Comparison of ENCODE assay signal across 23 mouse cellular contexts in the genomic region with DNA sequence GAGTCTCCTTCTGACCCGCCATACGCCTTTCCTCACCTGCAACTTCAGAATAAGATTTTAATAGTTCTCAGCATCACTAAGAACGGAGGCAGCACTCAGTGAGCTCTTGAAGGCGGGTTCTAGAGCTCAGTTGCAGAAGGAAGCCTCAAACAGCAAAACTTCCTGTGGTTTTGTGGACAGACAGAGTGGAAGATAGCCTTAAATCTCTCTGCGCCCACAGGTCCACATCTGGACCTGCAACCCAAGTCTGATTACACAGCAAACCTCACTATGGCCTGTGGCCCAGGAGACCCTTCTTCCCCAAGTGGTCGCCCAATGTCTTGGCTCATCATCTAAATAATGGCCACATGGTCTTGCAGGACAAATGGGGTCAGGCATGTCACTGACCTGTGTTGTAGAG. TPM values are rescaled to one million over a fixed set of nuclear protein-coding genes. Genes with fewer than 3 reads are reported as not detected.
DNase-seq lines count a peak whose midpoint lies in the region; ATAC-seq lines count a peak whose summit lies in the region.
"Had no signal": no experiment of that assay in that cellular context is flagged by ENCODE, and none has a peak within 500 bp of the region (broad histone marks: within the 10 kb centered on the region; RNA-seq: fewer than 3 reads in every experiment).

No protein-coding gene starts in this region.

- H3K4me3 ChIP-seq in kidney, embryonic 16.5 days (ENCODE audit: low read length): no peak overlapping the region
- H3K4me3 ChIP-seq: embryonic facial prominence, embryonic 10.5 days; embryonic facial prominence, embryonic 12.5 days; forebrain, embryonic 13.5 days; forebrain, embryonic 15.5 days had no signal

- intact Hi-C loops in gastrocnemius, postnatal 36 days (cut with DNase I): no loop called here

- H3K4me2 ChIP-seq in kidney, embryonic 16.5 days (replicated peaks; ENCODE audit: low read depth, low read length): no peak overlapping the region
- H3K4me2 ChIP-seq: embryonic facial prominence, embryonic 12.5 days; forebrain, embryonic 13.5 days; forebrain, embryonic 15.5 days had no signal

- H3K36me3 ChIP-seq in kidney, embryonic 16.5 days (ENCODE audit: insufficient read depth, low read length): peaks cover 14% of the 10 kb centered on the region
- H3K36me3 ChIP-seq: forebrain, embryonic 15.5 days had no signal

- no peak overlapping the region for H3K27ac ChIP-seq in kidney, embryonic 16.5 days (ENCODE audit: low read length)
- H3K27ac ChIP-seq: embryonic facial prominence, embryonic 10.5 days; embryonic facial prominence, embryonic 12.5 days; forebrain, embryonic 13.5 days; forebrain, embryonic 15.5 days had no signal

- no peaks in the 10 kb centered on the region for H3K27me3 ChIP-seq in kidney, embryonic 16.5 days (ENCODE audit: insufficient read depth, low read length)
- H3K27me3 ChIP-seq: embryonic facial prominence, embryonic 12.5 days; forebrain, embryonic 13.5 days; forebrain, embryonic 15.5 days had no signal

- peak; percentile 18 for DNase-seq in CD4-positive helper T cell, adult 2 months (ENCODE audit: low read depth, low spot score)
- no peak for DNase-seq in kidney, postnatal 10 days
- DNase-seq in T-cell, adult 2 months (ENCODE audit: low spot score): no peak
- no peak for DNase-seq in gastrocnemius, postnatal 36 days
- DNase-seq: adrenal gland, adult 8-10 months; adrenal gland, postnatal 14 days; adrenal gland, postnatal 36 days; B cell, adult 2 months; cerebellum, adult 18-20 months; cerebellum, adult 8-10 months; cerebellum, adult 9-11 months; cerebellum, postnatal 14 days; cerebellum, postnatal 36 days; forebrain, postnatal 0 days had no signal

- peak; percentile 63 for ATAC-seq in granulocyte monocyte progenitor cell, adult 5-6 weeks (replicated peaks; ENCODE audit: poor library complexity, severe bottlenecking)
- ATAC-seq in megakaryocyte, adult 5-6 weeks (ENCODE audit: poor library complexity, severe bottlenecking): peak; percentile 56
- ATAC-seq in megakaryocyte progenitor cell, adult 5-6 weeks (replicated peaks; ENCODE audit: poor library complexity): peak; percentile 60
- ATAC-seq in kidney, embryonic 16.5 days (ENCODE audit: low FRiP score, low TSS enrichment): no peak
- ATAC-seq: activated CD4-positive, CD25-positive, alpha-beta regulatory T cell, adult 4 months; forebrain, embryonic 13.5 days; forebrain, embryonic 15.5 days; forebrain, postnatal 0 days had no signal

- no peak overlapping the region for H3K9ac ChIP-seq in kidney, embryonic 16.5 days (replicated peaks; ENCODE audit: low read length)
- H3K9ac ChIP-seq: embryonic facial prominence, embryonic 12.5 days; forebrain, embryonic 13.5 days; forebrain, embryonic 15.5 days; forebrain, postnatal 0 days had no signal

- WGBS in kidney, embryonic 16.5 days: 95% methylated on average over 6 of the region's 6 CpGs

- H3K9me3 ChIP-seq in kidney, embryonic 16.5 days (ENCODE audit: low read length): no peaks in the 10 kb centered on the region
- H3K9me3 ChIP-seq: embryonic facial prominence, embryonic 10.5 days; embryonic facial prominence, embryonic 12.5 days; forebrain, embryonic 13.5 days; forebrain, embryonic 15.5 days had no signal

- H3K4me1 ChIP-seq in kidney, embryonic 16.5 days (ENCODE audit: insufficient read depth, low read length): peaks cover 6% of the 10 kb centered on the region; the same call in 1 of the 2 replicates
- H3K4me1 ChIP-seq: forebrain, embryonic 13.5 days; forebrain, embryonic 15.5 days had no signal

RNA-seq across cellular contexts. Expression of gene E2f3, which starts 21.8 kb away (rescaled TPM):
- total RNA-seq in granulocyte monocyte progenitor cell, adult 5-6 weeks (2014; fragmentation: Nextera tagmentation): 19.8 and 22.6 TPM in 2 replicates
- 8.7 and 11.2 TPM in 2 replicates for total RNA-seq in granulocyte monocyte progenitor cell, adult 5-6 weeks (2017)
- 7.3 and 7.5 TPM in 2 replicates for total RNA-seq in megakaryocyte, adult 5-6 weeks (2015)
- 5.4 TPM in 2 replicates for total RNA-seq in megakaryocyte, adult 5-6 weeks (2017)
- 16.9 and 17.8 TPM in 2 replicates for total RNA-seq in megakaryocyte progenitor cell, adult 5-6 weeks (2015)
- total RNA-seq in megakaryocyte progenitor cell, adult 5-6 weeks (2017): 11.8 and 12.4 TPM in 2 replicates
- total RNA-seq in gastrocnemius, postnatal 36 days (2021): 1 to 10 TPM; 8.5 to 9.7 TPM
- polyA plus RNA-seq in kidney, embryonic 16.5 days (2015; fragmentation: Nextera tagmentation; extraction: Ambion mirVana): 14.6 and 15.8 TPM in 2 replicates
